Mouse (Mus musculus): ENCODE measurements around the gene March10.

GRCm38 (mm10) chr11:105467816-105468215 is 11.3 kb upstream of the March10 start:
- TF ChIP-seq CTCF (IDR thresholded peaks at IDR 0.05; ENCODE audit: low read depth, low read length): no peak
- TF ChIP-seq EP300 (IDR thresholded peaks at IDR 0.05; ENCODE audit: insufficient read depth, low read depth, low read length): no peak

All from ES-Bruce4 (cell line).